Mouse (Mus musculus) embryonic facial prominence, embryonic 13.5 days (tissue): ENCODE results near the gene Gm3488. TPM values are rescaled to one million over a fixed set of nuclear protein-coding genes. Genes with fewer than 3 reads are reported as not detected.
"Not testable (repeated sequence)": the region's sequence is repeated elsewhere in the genome, so short reads cannot be mapped to it uniquely, and the experiment has no call there.

Experiments
- ATAC-seq: fragments of 200-750 bp; cut with Nextera tagmentation; 2 replicates; pipeline ENCODE4 v1.8.0; 2017; ENCODE audit warnings: low read depth; ENCODE audit not compliant: insufficient number of reproducible peaks, insufficient read depth, low FRiP score, low TSS enrichment
- H3K27ac ChIP-seq: fragments of 300-500 bp; sonication (generic); 2 replicates; pipeline ENCODE4 v1.5.1; 2015; ENCODE audit warnings: moderate library complexity, mild to moderate bottlenecking, inconsistent platforms
- H3K27me3 ChIP-seq: fragments of 300-500 bp; sonication (generic); 2 replicates; pipeline ENCODE4 v1.6.1; 2015; ENCODE audit warnings: mild to moderate bottlenecking, inconsistent platforms
- H3K36me3 ChIP-seq: fragments of 300-500 bp; sonication (generic); 2 replicates; pipeline ENCODE4 v1.6.1; 2015; ENCODE audit warnings: mild to moderate bottlenecking, inconsistent platforms
- H3K4me1 ChIP-seq: fragments of 300-500 bp; sonication (generic); 2 replicates; pipeline ENCODE4 v1.6.1; 2015; ENCODE audit warnings: inconsistent platforms
- H3K4me2 ChIP-seq: fragments of 300-500 bp; sonication (generic); 2 replicates; pipeline ENCODE4 v1.6.1; 2015; ENCODE audit warnings: moderate library complexity, mild to moderate bottlenecking, inconsistent platforms
- H3K4me3 ChIP-seq: fragments of 300-500 bp; sonication (generic); 2 replicates; pipeline ENCODE4 v1.5.1; 2015; ENCODE audit warnings: mild to moderate bottlenecking, inconsistent platforms
- H3K9ac ChIP-seq: fragments of 300-500 bp; sonication (generic); 2 replicates; pipeline ENCODE4 v1.6.1; 2015; ENCODE audit warnings: mild to moderate bottlenecking, inconsistent platforms
- H3K9me3 ChIP-seq: fragments of 300-500 bp; sonication (generic); 2 replicates; pipeline ENCODE4 v1.6.1; 2016; ENCODE audit warnings: inconsistent platforms
- WGBS: fragments of 180-500 bp; shearing (Covaris S2); methylation state at CpG from one replicate; pipeline ENCODE4 v1.1.7; 2015; ENCODE audit warnings: mixed read lengths; 5-methylcytosine and 5-hydroxymethylcytosine counted together
- polyA plus RNA-seq: library from polyadenylated mRNA; unstranded; fragments of >200 nt; fragmentation: Nextera tagmentation; extraction: Ambion mirVana; gene quantifications from 2 replicates; pipeline ENCODE4 v1.2.1, GENCODE M21; 2015

The Gm3488 gene
- polyA plus RNA-seq = 0.83 and 0.90 TPM in 2 replicates

- not testable (repeated sequence) for H3K4me3 ChIP-seq, H3K36me3 ChIP-seq, H3K4me2 ChIP-seq, ATAC-seq, H3K9ac ChIP-seq, H3K4me1 ChIP-seq, H3K27ac ChIP-seq, H3K27me3 ChIP-seq, H3K9me3 ChIP-seq
- no CpG with 5 or more reads among the region's 35 CpGs for WGBS
Observed at GRCm38 (mm10) chr14:5501374-5501773, at the start of gene Gm3488. TSS of gene Gm3488 (plus strand) at chr14:5501674.

GRCm38 (mm10) chr14:5455367-5455766 is 46.1 kb upstream of the Gm3488 start, which contains the start of gene Gm3194:
TSS of gene Gm3194 (minus strand) at chr14:5455467.
- WGBS = no CpG with 5 or more reads among the region's 3 CpGs
- H3K27me3 ChIP-seq, H3K9ac ChIP-seq, H3K36me3 ChIP-seq, H3K27ac ChIP-seq, H3K9me3 ChIP-seq, H3K4me1 ChIP-seq, H3K4me3 ChIP-seq, ATAC-seq, H3K4me2 ChIP-seq: not testable (repeated sequence)

- not testable (repeated sequence) for H3K9me3 ChIP-seq, H3K4me3 ChIP-seq, H3K27me3 ChIP-seq, H3K9ac ChIP-seq, ATAC-seq, H3K4me1 ChIP-seq, H3K36me3 ChIP-seq, H3K27ac ChIP-seq, H3K4me2 ChIP-seq
- no CpG with 5 or more reads among the region's 19 CpGs for WGBS
Observed at GRCm38 (mm10) chr14:5460469-5460868, 41.0 kb upstream of the Gm3488 start.

GRCm38 (mm10) chr14:5477730-5478129 is 23.7 kb upstream of the Gm3488 start, which contains the start of gene Gm8246:
TSS of gene Gm8246 (minus strand) at chr14:5477830.
- H3K36me3 ChIP-seq, H3K27me3 ChIP-seq, ATAC-seq, H3K27ac ChIP-seq, H3K9ac ChIP-seq, H3K4me2 ChIP-seq, H3K9me3 ChIP-seq, H3K4me3 ChIP-seq, H3K4me1 ChIP-seq: not testable (repeated sequence)
- no CpG with 5 or more reads among the region's 3 CpGs for WGBS

- H3K27me3 ChIP-seq, H3K4me3 ChIP-seq, H3K9me3 ChIP-seq, H3K27ac ChIP-seq, H3K4me2 ChIP-seq, ATAC-seq, H3K36me3 ChIP-seq, H3K9ac ChIP-seq, H3K4me1 ChIP-seq: not testable (repeated sequence)
- 89% methylated on average over 4 of the region's 5 CpGs for WGBS
Observed at GRCm38 (mm10) chr14:5483907-5484306, 17.6 kb upstream of the Gm3488 start, which contains the start of gene Gm3187. TSS of gene Gm3187 (plus strand) at chr14:5484207.

GRCm38 (mm10) chr14:5538196-5538595 is 36.7 kb downstream of the Gm3488 start, which contains the start of gene Gm3532:
TSS of gene Gm3532 (plus strand) at chr14:5538496.
- H3K4me3 ChIP-seq, H3K4me2 ChIP-seq, H3K4me1 ChIP-seq, H3K9me3 ChIP-seq, H3K9ac ChIP-seq, H3K36me3 ChIP-seq, H3K27ac ChIP-seq, H3K27me3 ChIP-seq, ATAC-seq: not testable (repeated sequence)
- WGBS = no CpG with 5 or more reads among the region's 2 CpGs

Other genes starting within 250 kb of the Gm3488 start
- gene Gm3526, start 241.1 kb upstream of the Gm3488 start, polyA plus RNA-seq = not detected in 2 replicates
- not detected in 2 replicates for gene Gm3542, start 166.7 kb upstream of the Gm3488 start, polyA plus RNA-seq
- 0.15 and 0.37 TPM in 2 replicates for gene Gm3500, start 112.6 kb upstream of the Gm3488 start, polyA plus RNA-seq
- gene Gm3194, start 46.2 kb upstream of the Gm3488 start, polyA plus RNA-seq = 0.84 and 0.97 TPM in 2 replicates
- gene Gm8246, start 23.8 kb upstream of the Gm3488 start, polyA plus RNA-seq = not detected in 2 replicates
- not detected in 2 replicates for gene Gm3187, start 17.5 kb upstream of the Gm3488 start, polyA plus RNA-seq
- not detected in 2 replicates for gene Gm3532, start 36.8 kb downstream of the Gm3488 start, polyA plus RNA-seq
- not detected in 2 replicates for gene Gm8265, start 131.4 kb downstream of the Gm3488 start, polyA plus RNA-seq
- not detected in 2 replicates for gene Gm9603, start 185.8 kb downstream of the Gm3488 start, polyA plus RNA-seq
- gene Gm3373, start 239.9 kb downstream of the Gm3488 start, polyA plus RNA-seq = not detected in 2 replicates